Mouse (Mus musculus) heart, embryonic 16.5 days (tissue): ENCODE measurements around the gene Suco. TPM values are rescaled to one million over a fixed set of nuclear protein-coding genes. Genes with fewer than 3 reads are reported as not detected.

Source experiments
- ATAC-seq: fragments of 200-750 bp; cut with Nextera tagmentation; replicated peaks from 2 replicates; pipeline ENCODE4 v1.8.0; 2017; ENCODE audit warnings: moderate number of reproducible peaks; ENCODE audit not compliant: insufficient read depth, low FRiP score; ENCODE audit errors: extremely low read depth
- H3K27ac ChIP-seq: fragments of 300-500 bp; sonication (generic); 2 replicates; pipeline ENCODE4 v1.5.1; 2014; ENCODE audit warnings: mild to moderate bottlenecking, low read length, control low read depth, moderate library complexity
- H3K27me3 ChIP-seq: fragments of 300-500 bp; sonication (generic); 2 replicates; pipeline ENCODE4 v1.6.1; 2014; ENCODE audit warnings: low read length, mixed read lengths; ENCODE audit not compliant: control insufficient read depth, insufficient read depth
- H3K36me3 ChIP-seq: fragments of 300-500 bp; sonication (generic); 2 replicates; pipeline ENCODE4 v1.6.1; 2014; ENCODE audit not compliant: control insufficient read depth, insufficient read depth
- H3K4me1 ChIP-seq: fragments of 300-500 bp; sonication (generic); 2 replicates; pipeline ENCODE4 v1.6.1; 2014; ENCODE audit warnings: low read length, mixed read lengths; ENCODE audit not compliant: control insufficient read depth, insufficient read depth
- H3K4me2 ChIP-seq: fragments of 300-500 bp; sonication (generic); 2 replicates; pipeline ENCODE4 v1.6.1; 2014; ENCODE audit warnings: low read depth, mild to moderate bottlenecking, control low read depth, low read length
- H3K4me3 ChIP-seq: fragments of 300-500 bp; sonication (generic); 2 replicates; pipeline ENCODE4 v1.5.1; 2014; ENCODE audit warnings: mild to moderate bottlenecking, control low read depth, low read length
- H3K9ac ChIP-seq: fragments of 300-500 bp; sonication (generic); 2 replicates; pipeline ENCODE4 v1.6.1; 2014; ENCODE audit warnings: low read length, control low read depth
- H3K9me3 ChIP-seq: fragments of 300-500 bp; sonication (generic); replicated peaks from 2 replicates; pipeline ENCODE4 v1.6.1; 2016; ENCODE audit warnings: low read length; ENCODE audit not compliant: control insufficient read depth
- WGBS: fragments of 180-500 bp; shearing (Covaris S2); extraction: QIAGEN DNeasy Blood & Tissue Kit; methylation state at CpG from one replicate; pipeline ENCODE4 v1.1.7; 2014; 5-methylcytosine and 5-hydroxymethylcytosine counted together
- polyA plus RNA-seq: library from polyadenylated mRNA; unstranded; fragments of >200 nt; fragmentation: Nextera tagmentation; extraction: Ambion mirVana; gene quantifications from 2 replicates; pipeline ENCODE4 v1.2.1, GENCODE M21; 2015

Suco gene
- polyA plus RNA-seq, 1 experiment from 2014 or later, result 13.8 TPM

DNA sequence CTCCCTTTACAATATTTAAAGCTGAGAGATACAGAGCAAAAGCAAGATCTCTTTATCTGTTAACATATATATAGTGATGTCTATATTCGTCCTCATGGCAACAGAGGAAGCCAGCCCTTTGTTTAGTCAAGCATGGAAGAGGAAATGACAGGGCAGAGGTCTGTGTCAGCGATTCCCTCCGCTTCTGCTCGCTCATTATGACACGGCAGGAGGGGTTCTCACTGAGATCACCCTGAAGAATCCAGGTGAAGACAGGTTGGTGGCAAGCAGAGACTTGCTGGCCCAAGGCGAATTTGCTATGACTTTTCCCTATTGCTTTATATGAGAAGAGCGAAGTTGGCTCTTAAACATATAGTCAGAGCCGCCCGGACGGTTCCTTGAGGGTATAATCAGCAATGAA, 19.6 kb upstream of the Suco start:
- H3K9ac ChIP-seq, result no peak overlapping the region
- H3K4me3 ChIP-seq, result no peak overlapping the region
- no peak; the same call in 1 of the 2 replicates for ATAC-seq
- no peak overlapping the region for H3K27ac ChIP-seq
- no peak overlapping the region; the same call in 1 of the 2 replicates for H3K4me2 ChIP-seq
- no peaks in the 10 kb centered on the region for H3K27me3 ChIP-seq
- 63% methylated on average over 10 of the region's 10 CpGs for WGBS
- H3K36me3 ChIP-seq, result no peaks in the 10 kb centered on the region
- H3K4me1 ChIP-seq, result peaks cover 8% of the 10 kb centered on the region
- no peaks in the 10 kb centered on the region for H3K9me3 ChIP-seq

DNA sequence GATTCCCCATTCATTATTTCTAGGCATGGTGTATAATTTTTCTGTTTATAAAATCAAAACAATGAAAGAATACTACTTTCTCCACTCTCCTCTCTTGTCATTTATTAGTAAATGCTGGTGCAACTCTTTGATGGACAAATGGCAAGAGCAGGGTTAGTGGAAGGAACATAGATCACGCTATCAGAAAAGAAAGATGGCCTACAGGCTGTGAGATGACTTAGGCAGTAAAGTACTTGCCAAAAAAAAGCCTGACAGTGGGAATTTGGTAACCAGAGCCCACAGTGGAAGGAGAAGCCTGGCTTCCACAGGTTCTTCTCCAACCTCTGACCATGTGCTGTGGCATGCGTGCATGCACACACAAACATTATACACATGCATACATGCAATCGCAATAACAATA, 18.5 kb upstream of the Suco start:
- no peak for ATAC-seq
- no peaks in the 10 kb centered on the region for H3K36me3 ChIP-seq
- WGBS, result 91% methylated on average over 3 of the region's 3 CpGs
- peaks cover 8% of the 10 kb centered on the region for H3K4me1 ChIP-seq
- no peak overlapping the region for H3K4me3 ChIP-seq
- no peaks in the 10 kb centered on the region for H3K27me3 ChIP-seq
- H3K4me2 ChIP-seq, result no peak overlapping the region
- H3K9ac ChIP-seq, result no peak overlapping the region
- no peaks in the 10 kb centered on the region for H3K9me3 ChIP-seq
- H3K27ac ChIP-seq, result no peak overlapping the region

DNA sequence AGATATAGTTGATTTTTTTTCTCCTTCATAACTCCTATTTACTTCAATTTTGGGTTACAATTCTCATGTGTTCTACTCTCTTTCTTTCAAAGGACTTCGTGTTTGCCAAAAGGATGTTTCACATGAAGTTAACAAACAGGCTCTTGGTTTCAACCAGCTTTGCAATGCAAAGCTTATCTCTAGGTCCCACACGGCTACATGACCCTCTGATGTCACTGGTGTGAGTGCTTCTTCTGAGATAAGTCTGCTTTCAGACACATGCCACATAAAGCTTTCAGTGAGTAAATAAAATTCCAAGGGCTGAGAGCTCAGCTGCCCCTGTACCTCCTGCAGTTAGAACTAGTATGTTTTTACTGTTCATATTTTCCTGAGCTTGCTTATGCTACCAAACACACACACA, 18.1 kb upstream of the Suco start:
- Histone ChIP-seq H3K4me2 (no peak overlapping the region), H3K27me3 (no peaks in the 10 kb centered on the region), H3K4me3 (no peak overlapping the region), H3K9ac (no peak overlapping the region), H3K36me3 (no peaks in the 10 kb centered on the region), H3K4me1 (peaks cover 8% of the 10 kb centered on the region), H3K9me3 (no peaks in the 10 kb centered on the region), H3K27ac (no peak overlapping the region)
- no peak for ATAC-seq
- WGBS, result 22% methylated on average over 2 of the region's 2 CpGs

DNA sequence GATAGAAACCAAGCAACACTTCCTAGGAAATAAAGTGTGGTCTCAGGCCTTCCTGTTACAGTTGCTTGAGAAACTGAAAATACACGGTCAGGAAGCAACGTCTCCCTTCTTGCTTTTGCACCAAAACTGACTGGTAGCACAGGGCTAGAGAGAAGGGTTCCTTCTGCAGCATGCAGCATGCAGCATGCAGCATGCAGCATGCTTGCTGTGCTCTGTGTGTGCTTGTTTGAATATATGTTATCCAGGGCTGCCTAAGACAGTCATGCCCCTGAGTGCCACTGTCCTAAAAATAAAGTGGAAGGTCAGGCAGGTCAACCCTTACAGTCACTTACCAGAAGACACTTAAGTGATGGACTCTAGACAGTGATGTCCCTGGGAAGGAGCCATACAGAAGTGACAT, 17.6 kb upstream of the Suco start:
- Histone ChIP-seq H3K27ac (no peak overlapping the region), H3K9ac (no peak overlapping the region)

GRCm38 (mm10) chr1:161888823-161889222, 12.3 kb upstream of the Suco start:
- no peaks in the 10 kb centered on the region for H3K9me3 ChIP-seq
- 91% methylated on average over 3 of the region's 3 CpGs for WGBS
- ATAC-seq, result no peak

More for the DNA sequence above, 17.6 kb upstream of the Suco start:
- H3K36me3 ChIP-seq, result no peaks in the 10 kb centered on the region
- no peaks in the 10 kb centered on the region for H3K27me3 ChIP-seq
- WGBS, result 18% methylated on average over 2 of the region's 2 CpGs
- H3K4me3 ChIP-seq, result no peak overlapping the region
- H3K4me2 ChIP-seq, result no peak overlapping the region
- peaks cover 8% of the 10 kb centered on the region for H3K4me1 ChIP-seq
- H3K9me3 ChIP-seq, result no peaks in the 10 kb centered on the region
- ATAC-seq, result no peak

GRCm38 (mm10) chr1:161887679-161888260, 11.3 kb upstream of the Suco start:
- Histone ChIP-seq H3K36me3 (no peaks in the 10 kb centered on the region), H3K4me3 (no peak overlapping the region), H3K27ac (no peak overlapping the region), H3K9ac (no peak overlapping the region), H3K9me3 (no peaks in the 10 kb centered on the region), H3K4me1 (no peaks in the 10 kb centered on the region), H3K27me3 (no peaks in the 10 kb centered on the region), H3K4me2 (no peak overlapping the region)
- ATAC-seq, result no peak
- 84% methylated on average over 12 of the region's 12 CpGs for WGBS

More at GRCm38 (mm10) chr1:161888823-161889222, 12.3 kb upstream of the Suco start:
- H3K4me2 ChIP-seq, result no peak overlapping the region
- H3K4me3 ChIP-seq, result no peak overlapping the region
- no peaks in the 10 kb centered on the region for H3K36me3 ChIP-seq
- H3K27ac ChIP-seq, result no peak overlapping the region
- H3K4me1 ChIP-seq, result no peaks in the 10 kb centered on the region
- H3K9ac ChIP-seq, result no peak overlapping the region
- H3K27me3 ChIP-seq, result no peaks in the 10 kb centered on the region

- Histone ChIP-seq H3K4me1 (no peaks in the 10 kb centered on the region), H3K9ac (no peak overlapping the region), H3K9me3 (no peaks in the 10 kb centered on the region), H3K4me2 (no peak overlapping the region), H3K27ac (no peak overlapping the region), H3K27me3 (no peaks in the 10 kb centered on the region), H3K4me3 (no peak overlapping the region), H3K36me3 (no peaks in the 10 kb centered on the region)
- WGBS, result 54% methylated on average over 1 of the region's 1 CpGs
- ATAC-seq, result no peak
Observed at GRCm38 (mm10) chr1:161885762-161886161, 9.3 kb upstream of the Suco start.

GRCm38 (mm10) chr1:161877580-161878142, 1.2 kb upstream of the Suco start:
- Histone ChIP-seq H3K9me3 (no peaks in the 10 kb centered on the region), H3K4me1 (peaks cover 16% of the 10 kb centered on the region), H3K4me3 (peak overlapping the region; percentile 93), H3K9ac (peak overlapping the region; percentile 59), H3K4me2 (peak overlapping the region; percentile 76), H3K27ac (peak overlapping the region; percentile 73), H3K36me3 (no peaks in the 10 kb centered on the region), H3K27me3 (no peaks in the 10 kb centered on the region)
- no peak for ATAC-seq
- 26% methylated on average over 5 of the region's 5 CpGs for WGBS

DNA sequence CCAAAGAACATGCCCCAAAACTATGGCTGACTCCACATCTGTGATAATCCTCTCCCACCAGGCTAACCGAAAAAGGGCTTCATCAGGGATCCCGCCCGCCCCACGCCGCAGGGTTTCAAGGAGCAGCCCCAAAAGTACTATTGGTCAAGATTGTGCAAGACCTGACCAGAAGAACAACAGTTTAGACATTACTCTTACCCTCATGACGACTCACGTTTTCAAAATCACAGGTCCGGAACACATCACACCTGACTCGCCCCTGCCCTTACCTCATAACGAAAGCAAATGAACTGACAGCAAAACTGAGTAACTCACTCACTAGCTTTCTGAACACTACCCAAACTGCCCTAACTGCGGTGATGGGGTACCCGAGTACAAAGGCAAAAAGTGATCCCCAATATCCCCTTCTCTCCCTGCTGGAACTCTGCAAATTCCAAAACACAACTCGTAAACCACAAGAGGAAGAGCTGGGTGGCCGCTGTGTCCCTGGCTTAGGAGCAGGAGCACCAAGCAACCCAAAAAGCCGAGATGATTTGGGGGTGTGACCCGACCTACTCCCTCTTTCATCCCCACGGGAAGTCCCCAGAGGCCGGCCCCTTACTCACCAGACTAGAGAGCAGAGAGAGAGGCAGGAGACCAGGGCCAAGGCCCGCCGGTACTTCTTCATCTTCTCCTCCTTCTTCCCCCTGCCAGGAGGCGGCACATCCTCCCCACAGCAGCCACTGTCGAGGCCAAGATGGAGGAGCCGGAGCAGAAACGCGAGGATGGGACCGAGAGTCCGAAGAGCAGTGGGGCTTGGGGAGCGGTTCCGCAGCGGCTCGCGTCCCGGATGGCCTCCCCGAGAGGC, 553 bp downstream of the Suco start:
- H3K4me1 ChIP-seq, result peaks cover 16% of the 10 kb centered on the region
- peak overlapping the region; percentile 99 for H3K27ac ChIP-seq
- H3K4me2 ChIP-seq, result peak overlapping the region; percentile 90
- H3K9ac ChIP-seq, result peak overlapping the region; percentile 89
- H3K9me3 ChIP-seq, result no peaks in the 10 kb centered on the region
- H3K27me3 ChIP-seq, result no peaks in the 10 kb centered on the region
- WGBS, result under 1% methylated on average over 34 of the region's 34 CpGs
- peak overlapping the region; percentile 93 for H3K4me3 ChIP-seq
- H3K36me3 ChIP-seq, result no peaks in the 10 kb centered on the region
- ATAC-seq, result peak; percentile 24
